Mouse (Mus musculus) gastrocnemius, postnatal 14 days (tissue): ENCODE data around the gene Nfkbie. TPM values are rescaled to one million over a fixed set of nuclear protein-coding genes. Genes with fewer than 3 reads are reported as not detected.

Source experiments
- DNase-seq: peaks from one replicate; pipeline ENCODE4 v3.0.0; 2021; ENCODE audit warnings: mixed read lengths
- intact Hi-C: fragments of 180-260 bp; cut with DNase I; formaldehyde crosslinking; loops from one replicate; pipeline ENCODE4 v1.15.1; 2025; ENCODE audit warnings: low total_unique reads
- total RNA-seq, 2 experiments: library from RNA; stranded (reverse); gene quantifications; 2 replicates each; pipeline ENCODE4 v1.2.3; 2021

Nfkbie gene
- total RNA-seq, 2 experiments from 2014 or later = 1.1 to 1.4 TPM

GRCm38 (mm10) chr17:45557246-45557824, 1.8 kb downstream of the Nfkbie start:
- intact Hi-C loops = no loop called here
- DNase-seq = no peak

- intact Hi-C loops = no loop called here
- DNase-seq = no peak
These were observed 2.7 kb downstream of the Nfkbie start for GRCm38 (mm10) chr17:45557998-45558862.

- no peak for DNase-seq
- intact Hi-C loops = no loop called here
These were observed 4.4 kb downstream of the Nfkbie start for GRCm38 (mm10) chr17:45559732-45560525.

- no peak for DNase-seq
- intact Hi-C loops = no loop called here
These were observed 7.7 kb downstream of the Nfkbie start for GRCm38 (mm10) chr17:45563216-45563615.

- intact Hi-C loops = no loop called here
- DNase-seq = peak; percentile 96
These were observed 8.4 kb downstream of the Nfkbie start, which contains the start of gene Slc35b2 for GRCm38 (mm10) chr17:45563655-45564530. Gene Slc35b2 (plus strand): TSS chr17:45563874.

GRCm38 (mm10) chr17:45564531-45565084, 9.1 kb downstream of the Nfkbie start:
- no peak for DNase-seq
- intact Hi-C loops = no loop called here

GRCm38 (mm10) chr17:45565103-45565502, 9.6 kb downstream of the Nfkbie start:
- no peak for DNase-seq
- intact Hi-C loops = no loop called here

- intact Hi-C loops = no loop called here
- no peak for DNase-seq
These were observed 10.5 kb downstream of the Nfkbie start for GRCm38 (mm10) chr17:45566031-45566359.

- intact Hi-C loops = no loop called here
- DNase-seq = no peak
These were observed 11.1 kb downstream of the Nfkbie start for GRCm38 (mm10) chr17:45566360-45567161.

- intact Hi-C loops = no loop called here
- DNase-seq = no peak
These were observed 11.7 kb downstream of the Nfkbie start for GRCm38 (mm10) chr17:45567162-45567601.

- no peak for DNase-seq
- intact Hi-C loops = no loop called here
These were observed 13.5 kb downstream of the Nfkbie start for GRCm38 (mm10) chr17:45568990-45569389.

- intact Hi-C loops = no loop called here
- DNase-seq = no peak
These were observed 14.5 kb downstream of the Nfkbie start for GRCm38 (mm10) chr17:45569999-45570398.

- intact Hi-C loops = no loop called here
- DNase-seq = peak; percentile 81
These were observed 16.9 kb downstream of the Nfkbie start for GRCm38 (mm10) chr17:45572103-45573086.

- intact Hi-C loops = no loop called here
- peak; percentile 99 for DNase-seq
These were observed 17.7 kb downstream of the Nfkbie start, which contains the start of gene Hsp90ab1 for GRCm38 (mm10) chr17:45573087-45573779. Gene Hsp90ab1 (minus strand): TSS chr17:45573271.

- intact Hi-C loops = no loop called here
- DNase-seq = peak; percentile 96
These were observed 18.2 kb downstream of the Nfkbie start for GRCm38 (mm10) chr17:45573780-45574123.

GRCm38 (mm10) chr17:45574129-45574761, 18.7 kb downstream of the Nfkbie start:
- DNase-seq = peak; percentile 61
- intact Hi-C loops = no loop called here
